Mouse (Mus musculus): ENCODE measurements around the gene Zic4. TPM values are rescaled to one million over a fixed set of nuclear protein-coding genes. Genes with fewer than 3 reads are reported as not detected.

Gene Zic4
- polyA plus RNA-seq, 1 experiment: 1.3 TPM

GRCm38 (mm10) chr9:91414007-91414661 is 51.9 kb downstream of the Zic4 start:
- TF ChIP-seq USF1 (IDR thresholded peaks at IDR 0.05; ENCODE audit: low read depth) (no peak), POLR2A (IDR thresholded peaks at IDR 0.05; ENCODE audit: insufficient read length, low read depth) (no peak), CEBPB (IDR thresholded peaks at IDR 0.05; ENCODE audit: insufficient read depth, poor library complexity, severe bottlenecking) (no peak), E2F4 (IDR thresholded peaks at IDR 0.05; ENCODE audit: insufficient read depth) (no peak), MYOG (IDR thresholded peaks at IDR 0.05; ENCODE audit: control insufficient read depth in 1 of 3, insufficient read depth in 1 of 3, insufficient read length in 2 of 3, low read depth in 2 of 3) (no peak), SRF (IDR thresholded peaks at IDR 0.05; ENCODE audit: control insufficient read depth, insufficient read length, low read depth) (no peak), TCF12 (IDR thresholded peaks at IDR 0.05; ENCODE audit: insufficient read depth, poor library complexity, severe bottlenecking) (no peak), POLR2AphosphoS2 (IDR thresholded peaks at IDR 0.05; ENCODE audit: insufficient read length, low read depth) (no peak), MAX (IDR thresholded peaks at IDR 0.05; ENCODE audit: low read depth) (no peak), TCF3 (IDR thresholded peaks at IDR 0.05; ENCODE audit: insufficient read length, low read depth) (no peak), REST (IDR thresholded peaks at IDR 0.05; ENCODE audit: insufficient read depth, insufficient read length) (no peak), MYOD1 (IDR thresholded peaks at IDR 0.05; ENCODE audit: control insufficient read depth in 1 of 3, insufficient read length in 2 of 3, low read depth in 2 of 3) (no peak)

DNA sequence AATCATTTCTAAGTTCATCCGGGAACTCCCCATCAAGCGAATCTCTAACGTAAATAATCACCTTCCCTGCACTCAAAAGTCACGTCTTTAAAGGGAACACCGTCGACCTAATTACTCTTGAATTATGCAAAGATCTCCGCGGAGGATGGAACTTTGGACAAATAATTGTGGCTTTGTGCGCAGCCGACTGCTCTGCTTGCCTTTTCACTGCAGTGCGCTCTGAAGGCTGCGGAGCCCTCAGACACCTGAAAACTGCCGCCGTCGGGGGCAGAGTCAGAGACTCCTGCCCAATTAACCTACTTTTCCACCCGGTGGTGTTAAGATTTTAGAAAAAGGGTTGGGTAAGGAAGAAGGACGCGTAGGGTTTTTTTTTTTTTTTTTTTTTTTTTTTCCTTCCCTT is 58.2 kb downstream of the Zic4 start:
- H3K4me2 ChIP-seq (ENCODE audit: low read depth): no peak overlapping the region
- TF ChIP-seq MAX (IDR thresholded peaks at IDR 0.05; ENCODE audit: low read depth) (no peak), REST (IDR thresholded peaks at IDR 0.05; ENCODE audit: insufficient read depth, insufficient read length) (no peak), TCF12 (IDR thresholded peaks at IDR 0.05; ENCODE audit: insufficient read depth, poor library complexity, severe bottlenecking) (no peak), MYOG (IDR thresholded peaks at IDR 0.05; ENCODE audit: control insufficient read depth in 1 of 3, insufficient read depth in 1 of 3, insufficient read length in 2 of 3, low read depth in 2 of 3) (no peak), E2F4 (IDR thresholded peaks at IDR 0.05; ENCODE audit: insufficient read depth) (no peak), SRF (IDR thresholded peaks at IDR 0.05; ENCODE audit: control insufficient read depth, insufficient read length, low read depth) (no peak), POLR2AphosphoS2 (IDR thresholded peaks at IDR 0.05; ENCODE audit: insufficient read length, low read depth) (no peak), TCF3 (IDR thresholded peaks at IDR 0.05; ENCODE audit: insufficient read length, low read depth) (no peak), POLR2A (IDR thresholded peaks at IDR 0.05; ENCODE audit: insufficient read length, low read depth) (no peak), MYOD1 (IDR thresholded peaks at IDR 0.05; ENCODE audit: control insufficient read depth in 1 of 3, insufficient read length in 2 of 3, low read depth in 2 of 3) (no peak), USF1 (IDR thresholded peaks at IDR 0.05; ENCODE audit: low read depth) (no peak), CEBPB (IDR thresholded peaks at IDR 0.05; ENCODE audit: insufficient read depth, poor library complexity, severe bottlenecking) (no peak)
- H3K79me2 ChIP-seq (ENCODE audit: control insufficient read depth, insufficient read depth): no peaks in the 10 kb centered on the region
- no peaks in the 10 kb centered on the region for H3K27me3 ChIP-seq (ENCODE audit: control insufficient read depth, insufficient read depth, insufficient read length)
- no peak overlapping the region for H3ac ChIP-seq (ENCODE audit: control insufficient read depth, insufficient read length)
- no peak overlapping the region for H3K4me3 ChIP-seq
- H3K36me3 ChIP-seq (ENCODE audit: control insufficient read depth, insufficient read depth): no peaks in the 10 kb centered on the region

More at GRCm38 (mm10) chr9:91414007-91414661, 51.9 kb downstream of the Zic4 start:
- Histone ChIP-seq H3K36me3 (ENCODE audit: control insufficient read depth, insufficient read depth) (no peaks in the 10 kb centered on the region), H3K27me3 (ENCODE audit: control insufficient read depth, insufficient read depth, insufficient read length) (no peaks in the 10 kb centered on the region), H3K79me2 (ENCODE audit: control insufficient read depth, insufficient read depth) (no peaks in the 10 kb centered on the region), H3K4me2 (ENCODE audit: low read depth) (no peak overlapping the region), H3ac (ENCODE audit: control insufficient read depth, insufficient read length) (no peak overlapping the region), H3K4me3 (no peak overlapping the region)

Other genes starting within 250 kb of the Zic4 start
- gene Zic1, start 3.4 kb downstream of the Zic4 start, polyA plus RNA-seq (2012; fragmentation: generic; extraction: Trizol): 5.4 TPM

All from myocyte (in vitro differentiated cells).